Mouse (Mus musculus) kidney, postnatal 10 days (tissue): ENCODE data around the gene Rbl1.
"Not testable (repeated sequence)": the region's sequence is repeated elsewhere in the genome, so short reads cannot be mapped to it uniquely, and the experiment has no call there.

Experiments used
- DNase-seq: peaks from one replicate; pipeline ENCODE4 v3.0.0; 2021; ENCODE audit warnings: mixed read lengths

Rbl1 gene

DNA sequence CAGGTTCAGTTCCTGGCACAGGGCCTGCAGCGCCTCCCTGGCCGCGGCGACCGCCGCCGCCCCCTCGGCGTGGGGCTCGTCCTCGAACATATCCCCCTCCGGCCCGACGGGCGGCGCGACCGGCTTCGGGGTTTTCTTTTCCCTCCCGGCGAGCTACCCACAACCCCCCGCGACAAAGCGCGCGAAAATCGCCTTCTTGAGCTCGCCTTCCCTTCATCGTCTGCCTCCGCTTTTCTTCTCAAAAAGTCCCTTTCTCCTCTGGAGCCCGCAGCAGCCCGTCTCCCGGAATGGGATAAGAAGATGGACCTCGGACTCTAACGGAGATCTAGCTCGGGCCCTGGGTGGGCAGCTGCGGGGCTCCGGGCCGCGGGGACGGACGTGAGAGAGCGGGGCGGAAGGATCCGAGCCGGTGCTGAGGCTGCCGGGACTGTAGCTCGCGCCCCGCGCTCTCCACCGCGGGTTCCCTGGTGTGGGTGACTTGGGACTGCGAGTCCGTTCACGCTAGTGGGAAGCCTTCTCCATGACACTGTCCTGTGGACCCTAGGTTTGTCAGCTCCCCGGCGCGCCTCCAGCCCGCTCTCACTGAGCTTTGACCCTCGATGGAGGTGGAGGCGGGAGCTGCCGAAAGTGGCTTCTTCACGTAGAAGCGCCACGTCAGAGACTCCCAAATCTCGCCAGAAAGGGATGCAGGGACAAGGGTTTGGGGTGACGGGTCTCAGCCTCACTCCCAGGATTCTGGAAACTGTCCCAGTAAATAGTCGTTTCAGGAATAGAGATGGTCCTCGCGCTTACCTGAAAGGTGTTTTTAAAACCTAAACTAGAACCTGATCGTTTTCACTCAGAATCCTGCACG is at the start of gene Rbl1:
Gene Rbl1 (minus strand): TSS at position 169 of the 853 bp plus-strand sequence.
- peak; percentile 95 for DNase-seq

DNA sequence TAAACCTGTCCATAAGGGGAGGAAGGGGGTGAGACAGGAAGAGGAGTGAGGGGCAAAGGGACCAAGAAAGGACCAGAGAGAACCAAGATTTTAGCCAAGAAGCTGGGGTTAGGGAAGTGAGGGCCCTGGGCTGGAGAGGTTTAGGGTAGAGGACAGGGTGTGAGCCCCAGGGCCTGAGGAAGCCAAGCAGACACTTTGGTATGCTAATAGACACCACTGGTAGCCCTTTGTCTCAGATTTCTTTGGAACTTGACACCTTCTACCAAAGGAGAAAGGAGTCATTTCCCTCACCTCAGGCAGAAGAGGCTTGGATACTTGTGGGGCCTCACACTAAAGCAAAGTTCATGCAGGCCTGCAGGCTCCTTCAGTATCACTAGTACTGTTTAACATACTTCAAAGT is 43.8 kb upstream of the Rbl1 start:
- DNase-seq: no peak

DNA sequence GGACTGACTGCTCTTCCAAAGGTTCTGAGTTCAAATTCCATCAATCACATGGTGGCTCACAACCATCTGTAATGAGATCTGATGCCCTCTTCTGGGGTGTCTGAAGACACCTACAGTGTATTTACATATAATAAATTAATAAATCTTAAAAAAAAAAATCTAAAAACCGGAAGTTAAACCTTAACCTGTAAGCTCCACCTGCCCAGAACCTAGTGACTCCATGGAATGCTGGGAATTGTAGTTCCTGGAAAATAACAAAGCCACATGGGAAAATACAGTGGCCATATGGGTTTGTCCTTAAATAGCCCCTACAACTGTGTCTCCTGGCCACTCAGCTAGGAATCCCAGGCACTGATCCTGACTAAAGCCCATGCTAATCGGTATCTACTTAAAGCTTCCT is 41.3 kb upstream of the Rbl1 start:
- DNase-seq: no peak

DNA sequence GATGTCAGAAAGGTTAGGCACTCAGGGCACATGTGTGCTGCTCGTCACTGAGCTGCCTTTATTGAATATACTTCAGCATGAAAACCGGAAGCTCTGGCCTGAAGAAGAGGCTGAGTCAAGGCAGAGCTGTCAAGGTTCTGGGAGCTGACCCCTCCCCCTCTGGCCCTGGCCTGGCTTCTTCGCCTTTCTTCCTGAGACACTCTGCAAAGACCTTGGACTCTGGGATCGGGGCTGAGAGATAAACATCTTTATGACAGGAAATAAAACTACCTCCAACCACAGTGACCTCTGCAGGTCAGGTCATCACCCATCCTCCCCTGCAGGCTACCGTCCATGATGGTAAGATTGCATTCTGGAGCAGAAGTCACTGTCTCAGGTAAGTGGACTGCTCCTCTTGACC is 40.7 kb upstream of the Rbl1 start:
- no peak for DNase-seq

- no peak for DNase-seq
Measured at GRCm38 (mm10) chr2:157235946-157236345, 31.6 kb upstream of the Rbl1 start.

GRCm38 (mm10) chr2:157221916-157222315 is 17.6 kb upstream of the Rbl1 start:
- DNase-seq: not testable (repeated sequence)

- no peak for DNase-seq
Measured at GRCm38 (mm10) chr2:157220108-157220507, 15.8 kb upstream of the Rbl1 start.

DNA sequence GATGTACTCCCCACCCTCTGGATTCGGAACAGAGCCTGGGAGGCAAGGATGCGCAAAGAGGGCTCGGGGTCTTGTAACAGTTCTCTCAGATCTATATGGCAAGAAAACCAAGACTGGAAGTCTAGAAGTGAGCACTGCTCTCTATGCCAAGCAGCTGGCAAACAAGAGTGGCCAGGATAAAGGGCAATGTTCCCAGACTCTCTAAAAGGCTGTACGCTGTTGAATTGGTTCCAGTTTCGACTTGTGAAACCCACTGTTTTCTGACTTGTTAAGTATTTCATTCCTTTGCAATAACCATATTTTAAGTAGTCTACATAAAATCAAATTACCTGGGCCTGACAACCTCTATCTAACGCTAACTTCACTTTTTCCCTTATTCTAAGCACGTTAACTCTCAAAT is 7.4 kb upstream of the Rbl1 start:
- no peak for DNase-seq

DNA sequence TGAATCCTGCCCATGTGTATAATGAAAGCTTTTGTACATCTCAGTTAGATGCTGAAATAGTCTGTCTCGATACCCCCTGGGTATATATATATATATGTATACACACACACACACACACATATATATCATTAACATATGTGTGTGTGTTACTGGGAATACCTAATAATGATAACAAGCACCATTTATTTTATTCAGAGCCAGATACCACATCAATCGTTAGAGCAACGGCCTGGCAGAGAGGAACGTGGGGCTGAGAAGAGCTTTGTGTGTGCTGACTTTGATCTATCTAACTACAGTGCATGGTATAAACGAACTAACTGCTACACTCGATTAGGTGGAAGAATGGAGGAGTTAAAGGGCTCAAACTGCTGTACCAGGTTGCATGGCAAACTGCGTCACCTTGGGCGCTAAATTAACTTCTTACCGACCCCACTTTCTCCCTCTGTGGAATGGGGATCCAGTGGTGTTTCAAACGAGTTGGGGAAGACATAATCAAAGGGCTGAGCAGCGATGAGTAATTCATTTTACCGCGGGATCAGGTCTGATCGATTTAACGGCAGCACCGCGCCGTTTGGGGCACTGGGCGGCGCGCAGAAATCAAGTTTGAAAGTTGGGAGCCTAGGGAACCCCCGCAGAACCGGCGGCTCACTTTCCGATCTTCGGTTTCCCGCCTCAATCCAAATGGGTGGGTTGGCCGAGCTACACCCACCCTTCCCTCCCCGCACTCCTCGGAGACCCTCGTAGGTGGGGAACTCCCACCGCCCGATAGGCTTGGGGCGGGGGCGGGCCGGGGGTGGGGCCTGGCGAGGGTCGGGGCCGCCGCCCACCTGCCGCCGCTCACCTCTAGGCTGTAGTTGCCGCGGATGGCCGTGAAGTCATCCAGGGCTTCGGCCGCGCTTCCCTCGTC is 622 bp downstream of the Rbl1 start:
- peak; percentile 62 for DNase-seq

GRCm38 (mm10) chr2:157203026-157203425 is 1.3 kb downstream of the Rbl1 start:
- DNase-seq: no peak

- no peak for DNase-seq
Measured at GRCm38 (mm10) chr2:157202361-157202760, 2.0 kb downstream of the Rbl1 start.

GRCm38 (mm10) chr2:157201081-157201830 is 3.1 kb downstream of the Rbl1 start:
- DNase-seq: peak; percentile 53

DNA sequence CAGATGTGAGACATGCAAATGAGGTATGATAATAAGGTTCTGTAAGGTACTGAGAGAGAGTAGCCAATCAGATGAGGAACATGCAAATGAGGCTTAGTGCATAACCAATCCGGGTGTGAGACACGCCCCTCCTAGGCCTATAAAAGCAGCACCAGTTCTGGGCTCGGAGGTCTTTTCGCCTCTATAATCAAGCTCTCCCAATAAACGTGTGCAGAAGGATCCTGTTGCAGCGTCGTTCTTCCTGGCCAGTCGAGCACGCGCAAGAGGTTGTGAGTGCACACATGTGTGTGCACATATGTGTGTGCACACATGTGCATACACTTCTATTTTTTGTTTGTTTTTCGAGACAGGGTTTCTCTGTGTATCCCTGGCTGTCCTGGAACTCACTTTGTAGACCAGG is 5.9 kb downstream of the Rbl1 start:
- DNase-seq: not testable (repeated sequence)

DNA sequence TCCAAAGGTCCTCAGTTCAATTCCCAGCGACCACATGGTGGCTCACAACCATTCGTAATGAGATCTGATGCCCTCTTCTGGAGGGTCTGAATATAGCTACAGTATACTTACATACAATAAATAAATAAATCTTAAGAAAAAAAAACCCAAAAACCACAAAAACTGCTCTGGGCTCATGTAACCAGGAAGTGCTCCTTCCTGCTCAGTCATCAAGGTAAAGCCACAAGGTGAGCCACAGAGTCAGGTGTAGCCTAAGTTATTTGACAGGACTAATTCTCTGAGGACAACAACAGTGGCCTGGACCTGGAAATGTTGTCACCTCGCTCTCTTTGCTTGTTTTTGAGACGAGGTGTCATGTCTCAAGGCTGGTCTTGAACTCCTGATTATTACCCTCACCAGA is 13.7 kb downstream of the Rbl1 start:
- no peak for DNase-seq

DNA sequence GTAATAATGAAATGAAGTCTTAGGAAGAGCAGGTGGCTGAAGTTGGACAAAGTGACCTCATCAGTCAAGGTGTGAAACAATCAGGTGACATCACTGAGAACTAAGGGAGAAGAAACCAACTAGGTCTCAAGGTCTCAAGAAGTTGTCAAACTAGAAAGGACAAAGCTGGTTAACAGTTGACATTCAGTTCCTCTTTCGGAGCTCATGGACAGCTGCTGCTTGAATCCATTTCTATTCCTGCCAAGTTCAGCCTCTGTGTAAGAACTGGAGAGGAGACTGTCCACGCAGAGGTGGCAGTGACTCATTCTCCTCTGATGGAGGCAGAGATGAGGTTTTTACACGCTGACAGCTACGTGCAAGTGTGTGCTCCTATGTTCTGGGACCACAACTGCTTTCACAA is 17.1 kb downstream of the Rbl1 start:
- DNase-seq: no peak

DNA sequence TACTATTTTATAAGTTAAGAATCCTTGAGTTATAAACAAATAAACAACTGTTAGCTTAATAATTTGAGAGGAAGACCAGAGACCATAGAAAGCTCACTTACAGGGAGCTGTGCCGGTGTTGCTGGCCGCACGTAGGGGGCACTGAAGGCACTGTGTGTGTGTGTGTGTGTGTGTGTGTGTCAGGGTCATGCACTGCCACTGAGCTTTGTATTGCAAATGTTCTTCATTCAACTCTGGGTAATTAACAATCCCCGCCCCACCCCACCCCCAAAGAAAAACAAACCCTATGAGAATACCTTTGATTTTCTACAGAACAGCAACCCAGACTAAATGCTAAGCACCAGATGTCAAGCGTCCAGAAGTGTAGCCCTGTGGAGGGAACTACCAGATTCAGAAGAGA is 17.8 kb downstream of the Rbl1 start:
- no peak for DNase-seq

- no peak for DNase-seq
Measured at GRCm38 (mm10) chr2:157185022-157185660, 19.2 kb downstream of the Rbl1 start.

GRCm38 (mm10) chr2:157178167-157178566 is 26.2 kb downstream of the Rbl1 start:
- DNase-seq: no peak

GRCm38 (mm10) chr2:157176248-157176647 is 28.1 kb downstream of the Rbl1 start:
- no peak for DNase-seq

DNA sequence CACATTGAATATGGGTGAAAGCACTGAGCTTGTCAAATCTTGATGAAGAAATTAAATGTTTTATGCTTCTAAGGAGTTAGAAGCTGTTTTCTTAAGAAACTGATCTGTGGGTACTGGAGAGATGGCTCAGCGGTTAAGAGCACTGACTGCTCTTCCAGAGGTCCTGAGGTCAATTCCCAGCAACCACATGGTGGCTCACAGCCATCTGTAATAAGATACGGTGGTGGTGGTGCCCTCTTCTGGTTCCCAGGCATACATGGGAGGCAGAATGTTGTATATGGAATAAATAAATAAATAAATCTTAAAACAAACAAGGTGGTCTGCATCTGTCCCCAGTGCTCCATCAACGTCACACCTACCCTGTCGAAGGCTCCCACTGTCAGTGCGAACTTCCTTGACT is 29.9 kb downstream of the Rbl1 start:
- DNase-seq: no peak

- DNase-seq: no peak
Measured at GRCm38 (mm10) chr2:157173555-157173954, 30.8 kb downstream of the Rbl1 start.

DNA sequence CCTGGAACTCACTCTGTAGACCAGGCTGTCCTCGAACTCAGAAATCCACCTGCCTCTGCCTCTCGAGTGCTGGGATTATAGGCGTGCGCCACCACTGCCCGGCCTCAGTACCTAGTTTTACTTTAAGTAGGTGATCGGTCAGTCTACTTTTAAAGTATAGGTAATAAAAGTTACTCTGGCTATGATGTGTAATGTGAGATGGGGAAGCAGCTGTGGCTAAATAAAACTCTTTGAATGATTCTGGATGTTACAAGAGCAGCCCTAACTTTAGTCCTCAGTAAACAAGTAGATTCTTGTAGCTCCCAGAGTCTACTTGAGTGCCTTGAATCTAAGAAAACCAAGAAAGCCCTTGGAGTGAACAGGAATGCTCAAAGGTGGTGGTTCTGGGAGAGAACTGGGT is 31.4 kb downstream of the Rbl1 start:
- DNase-seq: no peak

GRCm38 (mm10) chr2:157170626-157171025 is 33.7 kb downstream of the Rbl1 start:
- no peak for DNase-seq
